Mouse (Mus musculus) lung, postnatal 0 days (tissue): ENCODE results near the gene Xpot. TPM values are rescaled to one million over a fixed set of nuclear protein-coding genes. Genes with fewer than 3 reads are reported as not detected.

Source experiments
- ATAC-seq: fragments of 200-750 bp; cut with Nextera tagmentation; 2 replicates; pipeline ENCODE4 v1.8.0; 2017; ENCODE audit warnings: moderate library complexity
- DNase-seq: peaks from one replicate; pipeline ENCODE4 v3.0.0-alpha.2; 2016; ENCODE audit warnings: low spot score
- H3K27ac ChIP-seq: fragments of 300-500 bp; sonication (generic); 2 replicates; pipeline ENCODE4 v1.5.1; 2014; ENCODE audit warnings: antibody characterized with exemption, mild to moderate bottlenecking, low read length, mixed read lengths
- H3K27me3 ChIP-seq: fragments of 300-500 bp; sonication (generic); replicated peaks from 2 replicates; pipeline ENCODE4 v1.6.1; 2014; ENCODE audit warnings: low read length, mixed read lengths; ENCODE audit not compliant: insufficient read depth
- H3K36me3 ChIP-seq: fragments of 300-500 bp; sonication (generic); 2 replicates; pipeline ENCODE4 v1.6.1; 2014; ENCODE audit warnings: low read length, mixed read lengths; ENCODE audit not compliant: insufficient read depth
- H3K4me1 ChIP-seq: fragments of 300-500 bp; sonication (generic); 2 replicates; pipeline ENCODE4 v1.6.1; 2014; ENCODE audit warnings: antibody characterized with exemption, low read depth, low read length, mixed read lengths; ENCODE audit not compliant: insufficient read depth
- H3K4me2 ChIP-seq: fragments of 300-500 bp; sonication (generic); replicated peaks from 2 replicates; pipeline ENCODE4 v1.6.1; 2014; ENCODE audit warnings: low read depth, mild to moderate bottlenecking, low read length, moderate library complexity, mixed read lengths
- H3K4me3 ChIP-seq: fragments of 300-500 bp; sonication (generic); 2 replicates; pipeline ENCODE4 v1.5.1; 2014; ENCODE audit warnings: low read depth, low read length
- H3K9ac ChIP-seq: fragments of 300-500 bp; sonication (generic); replicated peaks from 2 replicates; pipeline ENCODE4 v1.6.1; 2014; ENCODE audit warnings: low read depth, mild to moderate bottlenecking
- H3K9me3 ChIP-seq: fragments of 300-500 bp; sonication (generic); 2 replicates; pipeline ENCODE4 v1.6.1; 2016; ENCODE audit warnings: low read length, mixed read lengths
- CTCF ChIP-seq: IDR thresholded peaks from 2 replicates; pipeline ENCODE4 v1.5.1; 2016; ENCODE audit warnings: antibody characterized with exemption, mild to moderate bottlenecking
- EP300 ChIP-seq: IDR thresholded peaks from 2 replicates; pipeline ENCODE4 v1.6.1; 2016; ENCODE audit warnings: antibody characterized with exemption, mild to moderate bottlenecking, control low read depth
- WGBS: fragments of 180-500 bp; shearing (Covaris S2); extraction: QIAGEN DNeasy Blood & Tissue Kit; methylation state at CpG from one replicate; pipeline ENCODE4 v1.1.7; 2014; 5-methylcytosine and 5-hydroxymethylcytosine counted together
- polyA plus RNA-seq: library from polyadenylated mRNA; unstranded; fragments of >200 nt; fragmentation: Nextera tagmentation; extraction: Ambion mirVana; gene quantifications from 2 replicates; pipeline ENCODE4 v1.2.1, GENCODE M21; 2015

Gene Xpot
- polyA plus RNA-seq, 1 experiment from 2014 or later = 19.9 TPM

GRCm38 (mm10) chr10:121653079-121653478 lies 26.9 kb upstream of the Xpot start:
- Histone ChIP-seq H3K9ac (no peak overlapping the region), H3K27ac (no peak overlapping the region), H3K9me3 (no peaks in the 10 kb centered on the region), H3K4me1 (no peaks in the 10 kb centered on the region), H3K36me3 (no peaks in the 10 kb centered on the region), H3K4me2 (no peak overlapping the region), H3K4me3 (no peak overlapping the region), H3K27me3 (no peaks in the 10 kb centered on the region)
- TF ChIP-seq EP300 (no peak), CTCF (no peak)
- DNase-seq (no peak), ATAC-seq (no peak)
- WGBS = 75% methylated on average over 1 of the region's 1 CpGs

DNA sequence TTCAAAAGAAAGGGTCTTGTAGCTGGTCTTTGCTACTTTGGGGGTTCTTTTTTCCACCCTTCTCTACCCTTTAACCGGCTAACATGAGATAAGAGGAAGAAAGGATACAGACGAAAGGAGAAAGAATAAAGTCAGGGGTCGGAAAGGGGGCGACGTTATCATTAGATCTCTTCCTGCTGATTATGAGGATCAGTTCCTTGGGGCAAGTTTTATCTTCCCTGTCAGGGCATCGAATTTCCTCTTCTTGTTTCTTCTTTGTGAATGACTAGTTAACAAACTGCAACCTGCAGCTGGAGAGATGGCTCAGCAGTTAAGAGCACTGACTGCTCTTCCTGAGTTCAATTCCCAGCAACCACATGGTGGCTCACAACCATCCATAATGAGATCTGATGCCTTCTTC lies 20.2 kb upstream of the Xpot start:
- Histone ChIP-seq H3K4me1 (no peaks in the 10 kb centered on the region; the same call in 1 of the 2 replicates), H3K9ac (no peak overlapping the region), H3K9me3 (no peaks in the 10 kb centered on the region), H3K4me3 (no peak overlapping the region), H3K4me2 (no peak overlapping the region), H3K27me3 (peaks cover 7% of the 10 kb centered on the region; the same call in 1 of the 2 replicates), H3K36me3 (no peaks in the 10 kb centered on the region), H3K27ac (no peak overlapping the region)
- TF ChIP-seq EP300 (no peak), CTCF (no peak)
- DNase-seq (no peak), ATAC-seq (no peak)
- 43% methylated on average over 6 of the region's 6 CpGs for WGBS

- Histone ChIP-seq H3K27ac (no peak overlapping the region), H3K4me2 (peak overlapping the region; percentile 95), H3K4me1 (no peaks in the 10 kb centered on the region; the same call in 1 of the 2 replicates), H3K4me3 (peak overlapping the region; percentile 48), H3K36me3 (no peaks in the 10 kb centered on the region), H3K27me3 (peaks cover 15% of the 10 kb centered on the region; the same call in 1 of the 2 replicates), H3K9me3 (no peaks in the 10 kb centered on the region), H3K9ac (no peak overlapping the region)
- ATAC-seq (peak; percentile 38; the same call in 1 of the 2 replicates), DNase-seq (peak; percentile 25)
- TF ChIP-seq CTCF = no peak
- TF ChIP-seq EP300 = no peak
- 7% methylated on average over 28 of the region's 28 CpGs for WGBS
These were observed 16.2 kb upstream of the Xpot start for GRCm38 (mm10) chr10:121642054-121642947.

GRCm38 (mm10) chr10:121641272-121642053 lies 15.3 kb upstream of the Xpot start, which contains the start of gene D930020B18Rik:
D930020B18Rik (plus strand) TSS chr10:121641588.
- DNase-seq = peak; percentile 41
- Histone ChIP-seq H3K27ac (no peak within 1 kb of the TSS), H3K9ac (0 out of 2 replicates have a peak within 1 kb of the TSS, but pooled peaks have one; percentile 8), H3K9me3 (no peaks in the 10 kb centered on the region), H3K4me2 (peak within 1 kb of the TSS; percentile 95), H3K27me3 (peaks cover 15% of the 10 kb centered on the region; the same call in 1 of the 2 replicates), H3K4me3 (peak within 1 kb of the TSS; percentile 48), H3K36me3 (no peaks in the 10 kb centered on the region), H3K4me1 (no peaks in the 10 kb centered on the region; the same call in 1 of the 2 replicates)
- WGBS = 2% methylated on average over 57 of the region's 69 CpGs
- peak; percentile 21; the same call in 1 of the 2 replicates for ATAC-seq
- TF ChIP-seq CTCF = no peak
- TF ChIP-seq EP300 = no peak

GRCm38 (mm10) chr10:121640944-121641271 lies 14.8 kb upstream of the Xpot start:
- DNase-seq = no peak
- Histone ChIP-seq H3K27ac (no peak overlapping the region), H3K4me3 (peak overlapping the region; percentile 48), H3K36me3 (no peaks in the 10 kb centered on the region), H3K27me3 (peaks cover 15% of the 10 kb centered on the region; the same call in 1 of the 2 replicates), H3K4me1 (no peaks in the 10 kb centered on the region; the same call in 1 of the 2 replicates), H3K9ac (no peak overlapping the region), H3K9me3 (no peaks in the 10 kb centered on the region), H3K4me2 (peak overlapping the region; percentile 95)
- TF ChIP-seq EP300 (no peak), CTCF (no peak)
- no peak for ATAC-seq
- WGBS = 13% methylated on average over 10 of the region's 10 CpGs
